Mouse (Mus musculus) heart, adult 2 months (tissue): Measurements from ENCODE around the gene Anapc16. TPM values are rescaled to one million over a fixed set of nuclear protein-coding genes. Genes with fewer than 3 reads are reported as not detected.

Experiments
- DNase-seq, 2 experiments: peaks; one replicate each; pipeline ENCODE4 v3.0.0; 2021
- H3K27ac ChIP-seq: fragments of 200-600 bp; 2 replicates; pipeline ENCODE4 v1.8.1; 2022
- H3K27me3 ChIP-seq: fragments of 200-500 bp; 2 replicates; pipeline ENCODE4 v1.6.1; 2012; ENCODE audit warnings: mild to moderate bottlenecking, low read length, inconsistent platforms, mixed read lengths; ENCODE audit not compliant: control insufficient read depth, insufficient read depth
- H3K36me3 ChIP-seq: fragments of 200-500 bp; 2 replicates; pipeline ENCODE4 v1.6.1; 2012; ENCODE audit warnings: low read length, inconsistent platforms; ENCODE audit not compliant: control insufficient read depth, insufficient read depth
- H3K4me1 ChIP-seq: fragments of 200-500 bp; 2 replicates; pipeline ENCODE4 v1.6.1; 2011; ENCODE audit warnings: low read length; ENCODE audit not compliant: control insufficient read depth, insufficient read depth
- H3K4me3 ChIP-seq: fragments of 200-600 bp; 2 replicates; pipeline ENCODE4 v1.8.1; 2022
- H3K79me2 ChIP-seq: fragments of 200-500 bp; replicated peaks from 2 replicates; pipeline ENCODE4 v1.6.1; 2012; ENCODE audit warnings: mild to moderate bottlenecking, inconsistent platforms, low read length, moderate library complexity, mixed read lengths; ENCODE audit not compliant: control insufficient read depth, insufficient read depth
- H3K9ac ChIP-seq: fragments of 200-500 bp; 2 replicates; pipeline ENCODE4 v1.6.1; 2012; ENCODE audit warnings: low read depth, mild to moderate bottlenecking, control low read depth, inconsistent platforms, low read length, mixed read lengths
- CTCF ChIP-seq: fragments of 200-600 bp; IDR thresholded peaks from 2 replicates; pipeline ENCODE4 v1.8.1; 2022; ENCODE audit warnings: antibody characterized with exemption, mild to moderate bottlenecking, moderate library complexity
- EP300 ChIP-seq: fragments of 200-500 bp; IDR thresholded peaks from 2 replicates; pipeline ENCODE4 v1.6.1; 2011; ENCODE audit warnings: low read depth, low read length, control low read depth; ENCODE audit not compliant: insufficient read depth
- POLR2A ChIP-seq: fragments of 200-500 bp; IDR thresholded peaks from 2 replicates; pipeline ENCODE4 v1.6.1; 2011; ENCODE audit warnings: mild to moderate bottlenecking, low read depth, low read length, control low read depth; ENCODE audit not compliant: insufficient read depth
- WGBS: fragments of 180-500 bp; shearing (Covaris S2); methylation state at CpG from one replicate; pipeline ENCODE4 v1.1.7; 2018; 5-methylcytosine and 5-hydroxymethylcytosine counted together
- intact Hi-C: fragments of 180-260 bp; cut with DNase I; formaldehyde crosslinking; loops from one replicate; pipeline ENCODE4 v1.15.1; 2025
- polyA plus RNA-seq: library from polyadenylated mRNA; depleted of rRNA; stranded (reverse); fragments of >200 nt; gene quantifications from 2 replicates; pipeline ENCODE4 v1.2.3, GENCODE M21; 2012
- total RNA-seq, 2 experiments: library from RNA; stranded (reverse); gene quantifications; 2 replicates each; pipeline ENCODE4 v1.2.3; 2021

The Anapc16 gene
- total and polyA plus RNA-seq, 3 experiments: 58.6 to 90.3 (median 70.1) TPM

- peak overlapping the region; percentile 96 for H3K9ac ChIP-seq
- WGBS: 31% methylated on average over 15 of the region's 15 CpGs
- peaks cover 3% of the 10 kb centered on the region; the same call in 1 of the 2 replicates for H3K79me2 ChIP-seq
- peaks cover 12% of the 10 kb centered on the region for H3K4me1 ChIP-seq
- H3K27me3 ChIP-seq: no peaks in the 10 kb centered on the region
- no peak for TF ChIP-seq CTCF
- peak; percentile 9 for TF ChIP-seq POLR2A
- H3K36me3 ChIP-seq: peaks cover 9% of the 10 kb centered on the region
- DNase-seq: no peak
- H3K27ac ChIP-seq: peak overlapping the region; percentile 98
- H3K4me3 ChIP-seq: peak overlapping the region; percentile 99
- intact Hi-C loops: loop anchor here (2.0 to 5.0 kb wide), 3 partner anchors 33 to 53 kb away; partner anchors contain the start of genes Anapc16 and Ascc1
These were observed 52.9 kb downstream of the Anapc16 start for GRCm38 (mm10) chr10:59949783-59950605.

- H3K36me3 ChIP-seq: peaks cover 9% of the 10 kb centered on the region
- peak overlapping the region; percentile 57 for H3K9ac ChIP-seq
- WGBS: 15% methylated on average over 1 of the region's 1 CpGs
- H3K79me2 ChIP-seq: peaks cover 3% of the 10 kb centered on the region; the same call in 1 of the 2 replicates
- peak overlapping the region; percentile 99 for H3K4me3 ChIP-seq
- peak in 1 of 2 experiments; percentile 56 for DNase-seq
- intact Hi-C loops: loop anchor here (2.0 kb wide), 1 partner anchor 32 kb away; no protein-coding TSS in a partner anchor
- H3K27me3 ChIP-seq: no peaks in the 10 kb centered on the region
- TF ChIP-seq POLR2A: no peak; the same call in 1 of the 2 replicates
- TF ChIP-seq EP300: no peak
- TF ChIP-seq CTCF: no peak
- peaks cover 12% of the 10 kb centered on the region for H3K4me1 ChIP-seq
- peak overlapping the region; percentile 98 for H3K27ac ChIP-seq
These were observed 53.7 kb downstream of the Anapc16 start for GRCm38 (mm10) chr10:59949255-59949648.

GRCm38 (mm10) chr10:59948363-59949254 lies 54.3 kb downstream of the Anapc16 start:
- H3K79me2 ChIP-seq: peaks cover 3% of the 10 kb centered on the region; the same call in 1 of the 2 replicates
- H3K36me3 ChIP-seq: peaks cover 9% of the 10 kb centered on the region
- peak overlapping the region; percentile 57 for H3K9ac ChIP-seq
- peak overlapping the region; percentile 99 for H3K4me3 ChIP-seq
- WGBS: 38% methylated on average over 6 of the region's 6 CpGs
- peaks cover 12% of the 10 kb centered on the region for H3K4me1 ChIP-seq
- peak; percentile 63 to 65 for DNase-seq
- H3K27ac ChIP-seq: peak overlapping the region; percentile 98
- intact Hi-C loops: loop anchor here (1.0 to 2.0 kb wide), 2 partner anchors 32 to 54 kb away; no protein-coding TSS in a partner anchor
- H3K27me3 ChIP-seq: no peaks in the 10 kb centered on the region
- TF ChIP-seq EP300 (peak; percentile 86), POLR2A (peak; percentile 67), CTCF (no peak)

DNA sequence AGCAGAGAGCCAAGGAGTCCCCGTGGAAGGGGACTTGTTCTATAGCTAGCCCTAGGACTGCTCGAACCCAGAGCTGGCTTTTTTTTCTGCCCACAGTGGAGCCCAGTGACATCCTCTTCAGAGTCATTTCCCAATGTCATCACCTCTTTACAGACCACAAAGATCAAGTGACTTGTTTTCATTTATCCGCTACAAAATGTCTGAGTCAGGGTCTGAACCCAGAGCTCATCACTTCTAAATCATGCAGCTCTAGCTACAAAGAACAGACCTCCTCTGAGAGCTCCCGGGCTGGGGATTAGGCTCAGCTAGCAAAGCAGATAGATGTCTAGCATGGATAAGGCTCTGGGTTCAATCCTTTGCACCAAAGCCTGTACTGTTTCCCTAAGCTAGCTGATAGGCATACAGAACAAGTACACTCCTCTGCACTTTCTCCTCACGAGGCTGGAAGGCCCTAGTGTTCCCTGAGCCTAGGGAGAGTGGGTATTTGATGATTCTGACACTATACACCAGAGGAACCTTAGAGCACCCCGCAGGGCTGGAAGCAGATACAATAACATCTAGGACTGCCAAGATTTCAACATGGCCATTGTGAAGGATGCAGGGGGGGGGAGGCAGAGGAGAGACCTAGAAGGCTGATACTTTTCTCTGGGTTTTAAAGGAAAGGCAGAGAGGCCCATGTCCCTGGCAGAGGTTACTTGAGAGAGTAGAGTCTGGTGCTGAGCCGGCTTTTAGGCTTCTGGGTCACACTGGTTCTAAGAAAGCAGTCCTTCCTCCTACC lies 55.5 kb downstream of the Anapc16 start:
- Histone ChIP-seq H3K36me3 (peaks cover 9% of the 10 kb centered on the region), H3K4me3 (no peak overlapping the region), H3K4me1 (peaks cover 17% of the 10 kb centered on the region), H3K27me3 (no peaks in the 10 kb centered on the region), H3K79me2 (peaks cover 3% of the 10 kb centered on the region; the same call in 1 of the 2 replicates), H3K9ac (no peak overlapping the region; the same call in 1 of the 2 replicates), H3K27ac (peak overlapping the region; percentile 98)
- intact Hi-C loops: loop anchor here (1.0 to 2.0 kb wide), 2 partner anchors 31 to 53 kb away; no protein-coding TSS in a partner anchor
- WGBS: 44% methylated on average over 7 of the region's 7 CpGs
- peak in 1 of 2 experiments; percentile 43 for DNase-seq
- TF ChIP-seq POLR2A (no peak; the same call in 1 of the 2 replicates), EP300 (peak; percentile 60; the same call in 1 of the 2 replicates), CTCF (no peak)

DNA sequence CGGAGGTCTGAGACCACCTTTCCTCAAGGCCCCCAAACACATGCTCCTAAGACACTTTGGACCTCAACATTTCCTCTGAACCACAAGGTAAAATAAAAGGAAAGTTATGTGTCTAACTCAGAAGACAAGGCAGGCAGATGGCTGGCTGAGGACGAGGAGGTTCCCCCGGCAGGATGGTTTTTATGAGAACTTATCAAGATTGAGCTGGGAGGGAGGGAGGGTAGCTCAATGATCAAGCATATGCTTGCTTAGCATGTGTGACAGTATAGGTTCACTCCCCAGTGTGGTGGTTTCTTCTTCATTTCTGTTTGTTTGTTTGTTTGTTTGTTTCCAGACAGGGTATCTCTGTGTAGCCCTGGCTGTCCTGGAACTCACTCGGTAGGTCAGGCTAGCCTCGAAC lies 56.6 kb downstream of the Anapc16 start:
- Histone ChIP-seq H3K36me3 (peaks cover 9% of the 10 kb centered on the region), H3K27ac (no peak overlapping the region), H3K27me3 (no peaks in the 10 kb centered on the region), H3K9ac (no peak overlapping the region), H3K4me1 (peaks cover 17% of the 10 kb centered on the region), H3K4me3 (no peak overlapping the region), H3K79me2 (peaks cover 3% of the 10 kb centered on the region; the same call in 1 of the 2 replicates)
- 93% methylated on average over 5 of the region's 5 CpGs for WGBS
- no peak for DNase-seq
- intact Hi-C loops: no loop called here
- TF ChIP-seq POLR2A (no peak), EP300 (no peak), CTCF (no peak)
